Mouse (Mus musculus): ENCODE measurements around the gene Slc2a6. TPM values are rescaled to one million over a fixed set of nuclear protein-coding genes. Genes with fewer than 3 reads are reported as not detected.

Slc2a6 gene
- polyA plus RNA-seq, 1 experiment from 2014 or later, result 1.5 TPM

DNA sequence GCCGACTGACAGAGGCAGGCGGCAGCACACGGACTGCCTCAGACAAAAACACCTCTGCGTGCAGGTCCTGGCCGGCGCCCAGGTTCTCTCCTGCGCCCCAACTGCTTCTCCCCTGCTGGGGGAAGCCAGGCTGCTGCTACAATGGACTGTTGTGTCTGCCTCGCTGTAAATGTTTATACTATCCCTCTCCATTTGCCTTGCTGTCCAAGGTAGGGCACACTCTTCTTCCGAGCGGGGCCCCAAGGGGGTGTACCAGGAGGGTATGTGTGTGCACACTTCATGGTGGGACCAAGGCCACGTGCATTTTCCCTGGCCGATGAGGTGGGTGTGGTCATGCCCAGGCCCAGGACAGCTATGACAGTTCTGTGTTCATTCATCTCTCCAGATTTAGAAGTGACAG, 31.0 kb upstream of the Slc2a6 start:
- Histone ChIP-seq H3K27ac (peak overlapping the region; percentile 71), H3K9ac (replicated peaks) (no peak overlapping the region)

GRCm38 (mm10) chr2:27058251-27058650, 30.5 kb upstream of the Slc2a6 start:
- Histone ChIP-seq H3K4me2 (peak overlapping the region; percentile 36), H3K27ac (peak overlapping the region; percentile 71), H3K9me3 (no peaks in the 10 kb centered on the region), H3K4me3 (replicated peaks) (no peak overlapping the region), H3K4me1 (replicated peaks) (peaks cover 29% of the 10 kb centered on the region), H3K9ac (replicated peaks) (no peak overlapping the region), H3K36me3 (no peaks in the 10 kb centered on the region), H3K27me3 (no peaks in the 10 kb centered on the region)
- no peak for ATAC-seq (ENCODE audit: insufficient number of reproducible peaks, insufficient read depth, low FRiP score, low TSS enrichment, low read depth)
- WGBS, result 21% methylated on average over 4 of the region's 4 CpGs

More for the DNA sequence above, 31.0 kb upstream of the Slc2a6 start:
- peak overlapping the region; percentile 36 for H3K4me2 ChIP-seq
- H3K36me3 ChIP-seq, result no peaks in the 10 kb centered on the region
- H3K4me3 ChIP-seq (replicated peaks), result no peak overlapping the region
- ATAC-seq (ENCODE audit: insufficient number of reproducible peaks, insufficient read depth, low FRiP score, low TSS enrichment, low read depth), result peak; percentile 40; the same call in 1 of the 2 replicates
- 10% methylated on average over 12 of the region's 12 CpGs for WGBS
- H3K4me1 ChIP-seq (replicated peaks), result peaks cover 29% of the 10 kb centered on the region
- no peaks in the 10 kb centered on the region for H3K27me3 ChIP-seq
- no peaks in the 10 kb centered on the region for H3K9me3 ChIP-seq

DNA sequence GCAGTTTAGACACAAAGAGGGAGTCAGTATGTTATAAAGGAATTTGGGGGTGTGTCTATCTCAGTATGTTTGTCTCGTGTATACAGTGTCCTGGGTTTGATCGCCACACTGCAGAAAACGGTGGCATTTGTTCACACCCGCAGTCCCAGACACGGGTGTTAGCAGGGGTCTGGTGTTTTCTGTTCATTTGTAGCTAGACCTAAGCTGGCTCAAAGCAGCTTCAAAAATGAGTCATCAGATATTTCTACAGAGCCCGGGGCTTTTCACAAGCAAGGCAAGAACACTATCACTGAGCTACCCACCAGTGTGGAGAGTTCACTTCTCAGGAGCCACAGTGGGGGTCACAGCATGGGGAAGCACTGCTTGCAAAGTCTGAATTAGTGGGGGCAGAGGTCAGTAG, 21.6 kb upstream of the Slc2a6 start:
- WGBS, result 66% methylated on average over 6 of the region's 6 CpGs
- ATAC-seq (ENCODE audit: insufficient number of reproducible peaks, insufficient read depth, low FRiP score, low TSS enrichment, low read depth), result no peak
- no peak overlapping the region for H3K4me3 ChIP-seq (replicated peaks)

DNA sequence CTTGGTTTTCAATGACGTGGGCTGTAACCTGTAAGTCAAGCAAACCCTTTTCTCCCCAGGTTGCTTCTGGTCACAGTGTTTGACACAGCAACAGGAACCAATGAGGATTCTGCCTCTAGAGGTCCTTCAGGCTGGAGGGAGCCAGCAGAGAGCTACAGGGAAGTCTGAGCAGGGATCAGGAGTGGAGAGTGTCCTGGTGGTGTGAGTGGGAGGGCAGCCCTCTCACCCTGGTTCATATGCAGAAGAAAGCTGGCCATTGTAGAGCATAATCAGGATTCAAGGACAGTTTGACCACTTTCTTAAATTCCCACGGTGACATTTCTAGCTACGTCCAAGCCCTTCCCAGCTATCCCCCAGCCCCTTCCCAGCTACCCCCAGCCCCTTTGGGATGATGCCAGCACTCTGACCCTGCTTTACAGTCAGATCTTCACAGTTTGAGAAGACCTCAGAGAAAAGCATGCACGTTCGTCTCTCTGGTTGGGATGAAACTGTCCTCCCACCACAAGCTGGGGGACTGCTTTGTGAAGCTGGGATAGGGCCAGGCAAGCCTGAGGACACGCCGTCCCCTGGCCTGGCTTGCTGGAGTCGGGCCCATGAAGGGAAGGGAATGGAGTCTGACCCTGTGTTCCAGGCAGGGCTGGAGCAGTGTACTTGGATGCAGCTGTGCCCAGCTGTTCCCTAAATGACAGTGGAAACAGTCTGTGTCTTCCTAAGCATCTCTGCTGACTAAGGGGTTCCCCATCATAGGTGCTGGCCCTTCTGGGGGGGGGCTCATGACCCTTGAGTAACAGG, 18.4 kb upstream of the Slc2a6 start:
- Histone ChIP-seq H3K36me3 (no peaks in the 10 kb centered on the region), H3K27ac (no peak overlapping the region)
- 75% methylated on average over 8 of the region's 8 CpGs for WGBS

More for the DNA sequence above, 21.6 kb upstream of the Slc2a6 start:
- Histone ChIP-seq H3K36me3 (no peaks in the 10 kb centered on the region), H3K27ac (no peak overlapping the region), H3K9ac (replicated peaks) (no peak overlapping the region), H3K27me3 (no peaks in the 10 kb centered on the region), H3K9me3 (no peaks in the 10 kb centered on the region), H3K4me2 (no peak overlapping the region), H3K4me1 (replicated peaks) (peaks cover under 1% of the 10 kb centered on the region; the same call in 1 of the 2 replicates)

DNA sequence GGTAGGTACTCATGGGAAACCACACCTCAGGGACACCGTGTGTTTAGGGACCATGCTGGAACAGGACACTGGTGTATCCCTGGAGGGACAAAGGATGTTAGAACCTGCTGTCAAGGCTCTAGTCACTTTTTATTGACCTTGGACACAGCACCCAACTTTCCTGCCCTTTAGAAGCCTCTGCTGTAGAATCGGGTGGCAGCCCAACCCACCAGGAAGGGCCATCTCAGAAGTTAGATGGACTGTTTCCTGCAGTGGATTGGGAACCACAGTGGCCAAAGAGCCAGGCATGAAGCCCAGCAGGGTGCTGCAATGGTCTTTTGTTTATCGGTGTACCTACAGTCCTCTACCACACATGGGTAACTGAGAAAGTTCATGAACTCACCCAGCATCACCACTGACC, 16.8 kb upstream of the Slc2a6 start:
- Histone ChIP-seq H3K27me3 (no peaks in the 10 kb centered on the region), H3K4me3 (replicated peaks) (no peak overlapping the region), H3K27ac (no peak overlapping the region), H3K4me1 (replicated peaks) (peaks cover 5% of the 10 kb centered on the region), H3K9me3 (no peaks in the 10 kb centered on the region), H3K9ac (replicated peaks) (no peak overlapping the region), H3K36me3 (no peaks in the 10 kb centered on the region), H3K4me2 (no peak overlapping the region)
- no peak for ATAC-seq (ENCODE audit: insufficient number of reproducible peaks, insufficient read depth, low FRiP score, low TSS enrichment, low read depth)
- 77% methylated on average over 3 of the region's 3 CpGs for WGBS

More for the DNA sequence above, 18.4 kb upstream of the Slc2a6 start:
- Histone ChIP-seq H3K27me3 (no peaks in the 10 kb centered on the region), H3K9me3 (no peaks in the 10 kb centered on the region), H3K4me2 (no peak overlapping the region), H3K9ac (replicated peaks) (no peak overlapping the region), H3K4me1 (replicated peaks) (peaks cover 5% of the 10 kb centered on the region), H3K4me3 (replicated peaks) (no peak overlapping the region)
- ATAC-seq (ENCODE audit: insufficient number of reproducible peaks, insufficient read depth, low FRiP score, low TSS enrichment, low read depth), result no peak

GRCm38 (mm10) chr2:27044166-27044565, 16.4 kb upstream of the Slc2a6 start:
- ATAC-seq (ENCODE audit: insufficient number of reproducible peaks, insufficient read depth, low FRiP score, low TSS enrichment, low read depth), result no peak
- H3K4me3 ChIP-seq (replicated peaks), result no peak overlapping the region
- H3K4me2 ChIP-seq, result no peak overlapping the region
- WGBS, result 87% methylated on average over 4 of the region's 4 CpGs
- peaks cover 8% of the 10 kb centered on the region for H3K4me1 ChIP-seq (replicated peaks)
- no peak overlapping the region for H3K9ac ChIP-seq (replicated peaks)
- no peaks in the 10 kb centered on the region for H3K27me3 ChIP-seq
- H3K27ac ChIP-seq, result no peak overlapping the region
- no peaks in the 10 kb centered on the region for H3K36me3 ChIP-seq
- H3K9me3 ChIP-seq, result no peaks in the 10 kb centered on the region

- 30% methylated on average over 3 of the region's 3 CpGs for WGBS
- peak; percentile 80; the same call in 1 of the 2 replicates for ATAC-seq (ENCODE audit: insufficient number of reproducible peaks, insufficient read depth, low FRiP score, low TSS enrichment, low read depth)
- Histone ChIP-seq H3K27ac (no peak overlapping the region), H3K27me3 (no peaks in the 10 kb centered on the region), H3K4me3 (replicated peaks) (no peak overlapping the region), H3K4me1 (replicated peaks) (peaks cover 10% of the 10 kb centered on the region), H3K9me3 (no peaks in the 10 kb centered on the region), H3K36me3 (no peaks in the 10 kb centered on the region), H3K9ac (replicated peaks) (no peak overlapping the region), H3K4me2 (no peak overlapping the region)
Observed at GRCm38 (mm10) chr2:27043461-27043860, 15.7 kb upstream of the Slc2a6 start.

- H3K36me3 ChIP-seq, result no peaks in the 10 kb centered on the region
- no peak overlapping the region; the same call in 1 of the 2 replicates for H3K9ac ChIP-seq (replicated peaks)
- ATAC-seq (ENCODE audit: insufficient number of reproducible peaks, insufficient read depth, low FRiP score, low TSS enrichment, low read depth), result no peak
- H3K4me1 ChIP-seq (replicated peaks), result peaks cover 10% of the 10 kb centered on the region
- H3K27ac ChIP-seq, result no peak overlapping the region
- no peak overlapping the region for H3K4me3 ChIP-seq (replicated peaks)
- H3K27me3 ChIP-seq, result no peaks in the 10 kb centered on the region
- H3K4me2 ChIP-seq, result no peak overlapping the region
- H3K9me3 ChIP-seq, result no peaks in the 10 kb centered on the region
- WGBS, result 77% methylated on average over 8 of the region's 8 CpGs
Observed at GRCm38 (mm10) chr2:27042131-27042844, 14.5 kb upstream of the Slc2a6 start.

DNA sequence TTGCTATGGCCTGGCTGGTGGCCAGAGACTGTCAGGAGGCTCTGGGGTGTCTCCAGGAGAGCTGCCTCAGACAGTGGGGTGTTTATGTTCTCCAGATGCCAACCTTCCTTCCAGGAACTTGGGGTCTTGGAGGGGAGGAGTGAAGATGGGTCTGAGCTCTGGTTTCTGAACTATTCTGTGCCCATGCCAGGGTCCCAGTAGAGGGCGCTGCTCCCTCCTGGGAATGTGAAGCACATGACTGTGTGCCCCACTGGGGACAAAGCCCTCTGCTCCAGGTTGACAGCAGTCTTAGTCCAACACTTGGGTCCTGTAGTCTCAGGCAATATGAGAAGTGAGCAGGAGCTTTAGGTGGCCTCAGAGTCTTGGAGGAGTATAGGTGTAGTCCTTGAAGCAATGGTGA, 11.5 kb upstream of the Slc2a6 start:
- Histone ChIP-seq H3K4me2 (no peak overlapping the region), H3K27ac (no peak overlapping the region), H3K9ac (replicated peaks) (no peak overlapping the region), H3K4me3 (replicated peaks) (no peak overlapping the region), H3K27me3 (no peaks in the 10 kb centered on the region), H3K4me1 (replicated peaks) (peaks cover 8% of the 10 kb centered on the region), H3K9me3 (no peaks in the 10 kb centered on the region), H3K36me3 (no peaks in the 10 kb centered on the region)
- WGBS, result 6% methylated on average over 1 of the region's 1 CpGs
- ATAC-seq (ENCODE audit: insufficient number of reproducible peaks, insufficient read depth, low FRiP score, low TSS enrichment, low read depth), result no peak

- no peak for ATAC-seq (ENCODE audit: insufficient number of reproducible peaks, insufficient read depth, low FRiP score, low TSS enrichment, low read depth)
- Histone ChIP-seq H3K4me2 (no peak overlapping the region), H3K36me3 (no peaks in the 10 kb centered on the region), H3K27me3 (no peaks in the 10 kb centered on the region), H3K9me3 (no peaks in the 10 kb centered on the region), H3K4me1 (replicated peaks) (peaks cover 5% of the 10 kb centered on the region; the same call in 1 of the 2 replicates), H3K9ac (replicated peaks) (no peak overlapping the region), H3K27ac (no peak overlapping the region), H3K4me3 (replicated peaks) (no peak overlapping the region)
- WGBS, result 2% methylated on average over 3 of the region's 3 CpGs
Observed at GRCm38 (mm10) chr2:27038596-27038995, 10.8 kb upstream of the Slc2a6 start.

DNA sequence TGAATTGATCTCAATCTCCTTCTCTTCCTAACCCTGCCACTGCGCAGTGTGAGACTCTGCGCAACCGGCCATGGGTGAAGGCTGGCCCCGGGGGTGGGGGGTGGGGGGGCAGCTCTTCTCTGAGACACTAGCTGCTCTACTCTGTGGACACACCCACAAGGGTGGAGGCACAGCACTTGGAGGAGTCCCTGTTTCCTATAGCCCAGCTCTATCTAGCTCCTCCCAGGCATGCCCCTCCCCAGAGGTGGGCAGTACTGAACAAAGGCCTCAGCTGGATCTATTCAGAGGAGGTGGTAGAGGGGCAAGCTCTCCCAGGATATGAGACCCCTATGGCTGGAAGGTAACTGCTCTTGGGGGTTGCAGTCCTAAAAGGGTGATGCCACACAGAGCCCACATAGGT, 9.2 kb upstream of the Slc2a6 start:
- WGBS, result 65% methylated on average over 4 of the region's 4 CpGs

More for the DNA sequence above, 9.2 kb upstream of the Slc2a6 start:
- no peak overlapping the region for H3K9ac ChIP-seq (replicated peaks)
- H3K9me3 ChIP-seq, result no peaks in the 10 kb centered on the region
- no peak overlapping the region for H3K27ac ChIP-seq
- H3K4me3 ChIP-seq (replicated peaks), result no peak overlapping the region
- peaks cover 5% of the 10 kb centered on the region; the same call in 1 of the 2 replicates for H3K4me1 ChIP-seq (replicated peaks)
- peak; percentile 50; the same call in 1 of the 2 replicates for ATAC-seq (ENCODE audit: insufficient number of reproducible peaks, insufficient read depth, low FRiP score, low TSS enrichment, low read depth)
- H3K4me2 ChIP-seq, result no peak overlapping the region
- H3K27me3 ChIP-seq, result no peaks in the 10 kb centered on the region
- H3K36me3 ChIP-seq, result no peaks in the 10 kb centered on the region
